Mouse (Mus musculus) olfactory bulb, adult 2 months (tissue): ENCODE results near the gene Hivep3.

ENCODE experiments used
- CTCF ChIP-seq: fragments of 200-500 bp; IDR thresholded peaks from 2 replicates; pipeline ENCODE4 v1.5.1; 2012; ENCODE audit warnings: low read depth, mild to moderate bottlenecking, low read length, moderate library complexity; ENCODE audit not compliant: insufficient read depth
- POLR2A ChIP-seq: fragments of 200-500 bp; IDR thresholded peaks from 2 replicates; pipeline ENCODE4 v1.6.1; 2012; ENCODE audit warnings: mild to moderate bottlenecking, low read depth, low read length, moderate library complexity; ENCODE audit not compliant: insufficient read depth

- TF ChIP-seq POLR2A (no peak), CTCF (no peak)
Observed at GRCm38 (mm10) chr4:120170387-120170936, 436.9 kb downstream of the Hivep3 start.
